Mouse (Mus musculus) E14TG2a.4 (cell line): Measurements from ENCODE around the gene Car9.
A peak's percentile ranks its signal among the peaks of the same experiment; 100 is the strongest.
"Not testable (repeated sequence)": the region's sequence is repeated elsewhere in the genome, so short reads cannot be mapped to it uniquely, and the experiment has no call there.

ENCODE experiments used
- H3K27me3 ChIP-seq: 2 replicates; pipeline ENCODE4 v1.6.1; 2014; ENCODE audit warnings: low read length, control low read depth; ENCODE audit not compliant: insufficient read depth
- H3K36me3 ChIP-seq: 2 replicates; pipeline ENCODE4 v1.6.1; 2014; ENCODE audit warnings: low read length, control low read depth; ENCODE audit not compliant: insufficient read depth
- H3K4me1 ChIP-seq: replicated peaks from 2 replicates; pipeline ENCODE4 v1.6.1; 2014; ENCODE audit warnings: low read depth, low read length, control low read depth
- H3K4me3 ChIP-seq: replicated peaks from 2 replicates; pipeline ENCODE4 v1.5.1; 2014; ENCODE audit warnings: mild to moderate bottlenecking, low read length
- H3K9me3 ChIP-seq: 2 replicates; pipeline ENCODE4 v1.6.1; 2014; ENCODE audit warnings: low read length, control low read depth
- CTCF ChIP-seq: conservative IDR thresholded peaks from 2 replicates; pipeline ENCODE4 v1.5.1; 2014; ENCODE audit warnings: low read length
- NANOG ChIP-seq: IDR thresholded peaks from 2 replicates; pipeline ENCODE4 v1.6.1; 2014; ENCODE audit warnings: borderline replicate concordance, low read length, mixed read lengths
- POU5F1 ChIP-seq: IDR thresholded peaks from 2 replicates; pipeline ENCODE4 v1.6.1; 2014; ENCODE audit warnings: low read length, borderline replicate concordance

The Car9 gene

GRCm38 (mm10) chr4:43546375-43547047, 39.7 kb downstream of the Car9 start:
- TF ChIP-seq POU5F1 = no peak
- no peak for TF ChIP-seq CTCF
- TF ChIP-seq NANOG = no peak
- no peak overlapping the region for H3K4me3 ChIP-seq
- H3K36me3 ChIP-seq = peaks cover 100% of the 10 kb centered on the region

GRCm38 (mm10) chr4:43547160-43547559, 40.4 kb downstream of the Car9 start:
- peaks cover 100% of the 10 kb centered on the region for H3K36me3 ChIP-seq
- H3K4me1 ChIP-seq = peaks cover 6% of the 10 kb centered on the region; the same call in 1 of the 2 replicates
- H3K4me3 ChIP-seq = no peak overlapping the region
- peaks cover 46% of the 10 kb centered on the region for H3K9me3 ChIP-seq
- no peaks in the 10 kb centered on the region for H3K27me3 ChIP-seq
- TF ChIP-seq CTCF (no peak), POU5F1 (no peak), NANOG (no peak)

More at GRCm38 (mm10) chr4:43546375-43547047, 39.7 kb downstream of the Car9 start:
- H3K9me3 ChIP-seq = peaks cover 52% of the 10 kb centered on the region
- peaks cover 6% of the 10 kb centered on the region; the same call in 1 of the 2 replicates for H3K4me1 ChIP-seq
- no peaks in the 10 kb centered on the region for H3K27me3 ChIP-seq

GRCm38 (mm10) chr4:43549055-43549454, 42.3 kb downstream of the Car9 start:
- no peaks in the 10 kb centered on the region for H3K27me3 ChIP-seq
- no peak overlapping the region for H3K4me3 ChIP-seq
- TF ChIP-seq CTCF (no peak), NANOG (no peak), POU5F1 (no peak)
- peaks cover 6% of the 10 kb centered on the region; the same call in 1 of the 2 replicates for H3K4me1 ChIP-seq
- peaks cover 100% of the 10 kb centered on the region for H3K36me3 ChIP-seq
- peaks cover 27% of the 10 kb centered on the region for H3K9me3 ChIP-seq

- Histone ChIP-seq H3K36me3 (peaks cover 100% of the 10 kb centered on the region), H3K4me1 (peaks cover 17% of the 10 kb centered on the region)
- H3K4me3 ChIP-seq, H3K27me3 ChIP-seq, H3K9me3 ChIP-seq: not testable (repeated sequence)
Measured at GRCm38 (mm10) chr4:43551854-43552253, 45.1 kb downstream of the Car9 start.

- H3K4me3 ChIP-seq = no peak overlapping the region
- H3K36me3 ChIP-seq = peaks cover 100% of the 10 kb centered on the region
- H3K27me3 ChIP-seq = no peaks in the 10 kb centered on the region
- peaks cover 23% of the 10 kb centered on the region for H3K4me1 ChIP-seq
- H3K9me3 ChIP-seq = no peaks in the 10 kb centered on the region
- no peak for TF ChIP-seq POU5F1
- no peak for TF ChIP-seq NANOG
- no peak for TF ChIP-seq CTCF
Measured at GRCm38 (mm10) chr4:43552437-43552836, 45.7 kb downstream of the Car9 start.

- H3K27me3 ChIP-seq = no peaks in the 10 kb centered on the region
- H3K36me3 ChIP-seq = peaks cover 87% of the 10 kb centered on the region
- no peak overlapping the region for H3K4me3 ChIP-seq
- peaks cover 32% of the 10 kb centered on the region for H3K4me1 ChIP-seq
- no peaks in the 10 kb centered on the region for H3K9me3 ChIP-seq
- TF ChIP-seq NANOG (no peak), POU5F1 (no peak), CTCF (no peak)
Measured at GRCm38 (mm10) chr4:43553891-43554290, 47.1 kb downstream of the Car9 start.

- no peaks in the 10 kb centered on the region for H3K27me3 ChIP-seq
- H3K4me3 ChIP-seq = no peak overlapping the region
- peaks cover 52% of the 10 kb centered on the region for H3K4me1 ChIP-seq
- no peak for TF ChIP-seq NANOG
- TF ChIP-seq CTCF = no peak
- TF ChIP-seq POU5F1 = no peak
- H3K36me3 ChIP-seq = peaks cover 75% of the 10 kb centered on the region
- no peaks in the 10 kb centered on the region for H3K9me3 ChIP-seq
Measured at GRCm38 (mm10) chr4:43555926-43556325, 49.2 kb downstream of the Car9 start.

GRCm38 (mm10) chr4:43558028-43558630, 51.4 kb downstream of the Car9 start:
- H3K27me3 ChIP-seq = no peaks in the 10 kb centered on the region
- TF ChIP-seq CTCF = no peak
- no peak for TF ChIP-seq POU5F1
- TF ChIP-seq NANOG = no peak
- no peaks in the 10 kb centered on the region for H3K9me3 ChIP-seq
- peaks cover 53% of the 10 kb centered on the region for H3K36me3 ChIP-seq
- peak overlapping the region; percentile 70 for H3K4me3 ChIP-seq
- H3K4me1 ChIP-seq = peaks cover 65% of the 10 kb centered on the region
